Mouse (Mus musculus) intestine, embryonic 16.5 days (tissue): ENCODE measurements around the gene Coro1b. TPM values are rescaled to one million over a fixed set of nuclear protein-coding genes. Genes with fewer than 3 reads are reported as not detected.

Experiments used
- ATAC-seq: fragments of 200-750 bp; cut with Nextera tagmentation; 2 replicates; pipeline ENCODE4 v1.8.0; 2017; ENCODE audit warnings: moderate TSS enrichment, moderate library complexity
- H3K27ac ChIP-seq: fragments of 300-500 bp; sonication (generic); 2 replicates; pipeline ENCODE4 v1.5.1; 2014; ENCODE audit warnings: mild to moderate bottlenecking, low read length
- H3K27me3 ChIP-seq: fragments of 300-500 bp; sonication (generic); replicated peaks from 2 replicates; pipeline ENCODE4 v1.6.1; 2014; ENCODE audit warnings: low read length, control low read depth, mixed read lengths; ENCODE audit not compliant: control insufficient read depth, insufficient read depth
- H3K36me3 ChIP-seq: fragments of 300-500 bp; sonication (generic); 2 replicates; pipeline ENCODE4 v1.6.1; 2014; ENCODE audit warnings: low read length, control low read depth; ENCODE audit not compliant: control insufficient read depth, insufficient read depth
- H3K4me1 ChIP-seq: fragments of 300-500 bp; sonication (generic); 2 replicates; pipeline ENCODE4 v1.6.1; 2014; ENCODE audit warnings: low read length, control low read depth, mixed read lengths; ENCODE audit not compliant: control insufficient read depth, insufficient read depth
- H3K4me2 ChIP-seq: fragments of 300-500 bp; sonication (generic); 2 replicates; pipeline ENCODE4 v1.6.1; 2014; ENCODE audit warnings: low read depth, low read length, control low read depth
- H3K4me3 ChIP-seq: fragments of 300-500 bp; sonication (generic); 2 replicates; pipeline ENCODE4 v1.5.1; 2014; ENCODE audit warnings: mild to moderate bottlenecking, low read length
- H3K9ac ChIP-seq: fragments of 300-500 bp; sonication (generic); 2 replicates; pipeline ENCODE4 v1.6.1; 2014; ENCODE audit warnings: low read depth, low read length
- H3K9me3 ChIP-seq: fragments of 300-500 bp; sonication (generic); 2 replicates; pipeline ENCODE4 v1.6.1; 2016; ENCODE audit warnings: low read length, control low read depth; ENCODE audit not compliant: control insufficient read depth
- WGBS: fragments of 180-500 bp; shearing (Covaris S2); extraction: QIAGEN DNeasy Blood & Tissue Kit; methylation state at CpG from one replicate; pipeline ENCODE4 v1.1.7; 2014; 5-methylcytosine and 5-hydroxymethylcytosine counted together
- polyA plus RNA-seq: library from polyadenylated mRNA; unstranded; fragments of >200 nt; fragmentation: Nextera tagmentation; extraction: Ambion mirVana; gene quantifications from 2 replicates; pipeline ENCODE4 v1.2.1, GENCODE M21; 2015

Gene Coro1b
- polyA plus RNA-seq, 1 experiment from 2014 or later = 264 TPM

DNA sequence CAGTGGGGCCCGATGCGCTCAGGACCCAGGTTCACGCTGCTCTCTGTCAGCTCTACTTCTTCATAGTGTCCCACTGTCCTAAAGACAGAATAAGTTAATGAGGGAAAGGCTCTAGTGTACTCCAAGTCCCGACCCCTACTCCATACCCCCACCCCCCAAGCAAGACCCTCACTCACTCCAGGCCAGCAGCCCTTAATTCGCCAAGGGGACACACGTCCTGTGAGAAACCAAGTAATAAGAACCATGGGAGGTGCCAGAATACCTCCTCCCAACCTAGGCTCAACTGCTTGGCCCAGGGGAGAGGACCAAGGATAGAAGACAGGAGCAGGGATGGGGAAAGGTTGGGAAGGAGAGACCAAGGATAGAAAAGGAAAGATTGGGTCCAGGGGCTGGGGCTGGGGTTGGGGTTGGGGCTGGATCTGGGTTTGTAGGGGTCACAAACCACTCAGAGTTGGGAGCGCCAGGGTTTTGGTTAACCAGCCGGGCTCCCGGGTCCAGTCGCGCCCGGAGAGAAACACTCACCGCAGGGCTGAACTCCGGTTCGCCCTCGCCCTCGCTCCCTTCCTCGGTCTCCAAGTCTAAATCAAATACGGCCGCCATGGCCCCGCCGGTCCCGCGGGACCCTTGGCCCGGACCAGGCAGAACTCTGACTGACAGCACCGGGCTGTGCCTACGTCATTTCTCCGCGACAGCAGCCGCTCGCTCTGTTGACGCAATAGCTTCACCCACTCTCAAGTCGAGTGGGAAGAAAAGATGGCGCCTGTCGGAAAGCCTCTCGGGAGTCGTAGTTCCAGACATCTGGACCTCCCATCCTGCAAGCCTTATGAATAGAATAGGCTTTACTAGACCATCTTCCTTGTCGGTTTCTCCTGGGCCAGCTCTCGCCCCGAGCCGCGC lies 14.5 kb downstream of the Coro1b start, which contains the start of gene Rps6kb2:
Gene Rps6kb2, minus strand, starts transcription at position 709 of the 897 bp plus-strand sequence.
- Histone ChIP-seq H3K4me3 (peak within 1 kb of the TSS; percentile 76), H3K4me1 (peaks cover 12% of the 10 kb centered on the region), H3K9ac (peak within 1 kb of the TSS; percentile 85), H3K27me3 (no peaks in the 10 kb centered on the region), H3K36me3 (peaks cover 7% of the 10 kb centered on the region; the same call in 1 of the 2 replicates), H3K27ac (peak within 1 kb of the TSS; percentile 34), H3K9me3 (no peaks in the 10 kb centered on the region), H3K4me2 (peak within 1 kb of the TSS; percentile 95)
- ATAC-seq = peak; percentile 84
- 7% methylated on average over 42 of the region's 42 CpGs for WGBS

DNA sequence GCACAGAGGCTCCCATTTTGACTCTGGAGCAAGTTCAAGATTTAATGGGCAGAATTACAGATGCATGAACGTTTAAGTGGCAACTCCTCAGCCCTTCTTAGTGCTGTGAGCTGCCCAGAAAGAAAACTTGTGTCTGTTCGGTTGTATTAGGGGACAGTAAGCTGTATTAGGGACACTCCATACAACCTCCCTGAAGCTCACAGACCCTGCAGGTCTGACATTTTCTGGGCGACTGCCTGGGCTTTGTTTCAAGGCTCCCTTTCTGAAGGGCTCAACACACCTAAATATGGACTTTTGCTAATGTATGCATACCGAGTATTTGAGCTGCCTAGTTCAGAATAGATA lies 15.1 kb downstream of the Coro1b start:
- H3K4me2 ChIP-seq = peak overlapping the region; percentile 49
- H3K36me3 ChIP-seq = peaks cover 7% of the 10 kb centered on the region; the same call in 1 of the 2 replicates
- peak; percentile 35; the same call in 1 of the 2 replicates for ATAC-seq
- H3K4me1 ChIP-seq = peaks cover 12% of the 10 kb centered on the region
- H3K9me3 ChIP-seq = no peaks in the 10 kb centered on the region
- WGBS = 31% methylated on average over 4 of the region's 4 CpGs
- peak overlapping the region; percentile 34 for H3K27ac ChIP-seq
- H3K4me3 ChIP-seq = peak overlapping the region; percentile 76
- peak overlapping the region; percentile 85 for H3K9ac ChIP-seq
- no peaks in the 10 kb centered on the region for H3K27me3 ChIP-seq

DNA sequence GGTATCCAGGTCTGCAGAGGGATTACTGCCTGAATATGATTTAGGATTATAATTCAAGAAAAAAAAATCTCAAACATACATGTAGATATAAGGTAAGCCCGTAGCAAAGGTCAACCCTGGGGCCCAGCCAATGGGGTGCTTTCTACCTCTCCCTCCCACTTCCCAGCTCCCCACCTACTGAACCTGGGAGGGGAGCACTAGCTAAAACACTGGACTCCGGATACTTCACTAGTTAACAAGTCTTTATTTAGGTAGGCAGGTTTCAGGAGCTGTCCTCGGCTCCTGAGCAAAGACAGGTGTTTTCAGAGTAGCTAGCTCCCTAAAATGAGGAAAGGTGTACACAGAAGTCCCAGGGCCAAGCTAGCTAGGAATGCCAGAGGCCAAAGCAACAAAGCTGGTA lies 15.7 kb downstream of the Coro1b start:
- Histone ChIP-seq H3K9me3 (no peaks in the 10 kb centered on the region), H3K36me3 (peaks cover 6% of the 10 kb centered on the region; the same call in 1 of the 2 replicates), H3K27ac (no peak overlapping the region), H3K4me2 (no peak overlapping the region), H3K4me3 (no peak overlapping the region), H3K27me3 (no peaks in the 10 kb centered on the region), H3K4me1 (peaks cover 12% of the 10 kb centered on the region), H3K9ac (0 out of 2 replicates have a peak overlapping the region, but pooled peaks have one; percentile 8)
- no peak for ATAC-seq
- WGBS = 71% methylated on average over 3 of the region's 3 CpGs

DNA sequence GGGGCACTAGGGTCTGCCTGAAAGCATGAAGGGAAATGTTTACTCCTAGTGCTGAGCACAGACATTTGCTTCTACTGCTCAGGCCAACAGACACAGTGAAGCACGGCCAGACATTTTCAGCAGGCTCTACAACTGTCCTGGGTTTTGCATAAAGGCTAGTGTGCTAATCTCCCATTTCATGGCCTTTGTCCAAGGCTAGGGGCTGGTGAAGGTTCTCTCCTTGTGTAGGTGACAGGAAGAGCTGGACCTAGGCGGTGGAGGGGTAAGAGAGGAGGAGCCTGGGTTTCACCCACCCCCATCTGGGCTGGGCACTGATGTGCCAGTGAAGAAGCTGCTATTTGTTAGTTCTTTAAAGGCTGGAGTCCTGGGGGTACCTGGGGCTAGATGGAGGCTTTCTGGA lies 16.3 kb downstream of the Coro1b start:
- Histone ChIP-seq H3K9ac (no peak overlapping the region), H3K27ac (no peak overlapping the region), H3K4me3 (no peak overlapping the region), H3K36me3 (no peaks in the 10 kb centered on the region; the same call in 1 of the 2 replicates), H3K4me1 (peaks cover 12% of the 10 kb centered on the region), H3K27me3 (no peaks in the 10 kb centered on the region), H3K4me2 (no peak overlapping the region), H3K9me3 (no peaks in the 10 kb centered on the region)
- 72% methylated on average over 2 of the region's 2 CpGs for WGBS
- no peak for ATAC-seq

DNA sequence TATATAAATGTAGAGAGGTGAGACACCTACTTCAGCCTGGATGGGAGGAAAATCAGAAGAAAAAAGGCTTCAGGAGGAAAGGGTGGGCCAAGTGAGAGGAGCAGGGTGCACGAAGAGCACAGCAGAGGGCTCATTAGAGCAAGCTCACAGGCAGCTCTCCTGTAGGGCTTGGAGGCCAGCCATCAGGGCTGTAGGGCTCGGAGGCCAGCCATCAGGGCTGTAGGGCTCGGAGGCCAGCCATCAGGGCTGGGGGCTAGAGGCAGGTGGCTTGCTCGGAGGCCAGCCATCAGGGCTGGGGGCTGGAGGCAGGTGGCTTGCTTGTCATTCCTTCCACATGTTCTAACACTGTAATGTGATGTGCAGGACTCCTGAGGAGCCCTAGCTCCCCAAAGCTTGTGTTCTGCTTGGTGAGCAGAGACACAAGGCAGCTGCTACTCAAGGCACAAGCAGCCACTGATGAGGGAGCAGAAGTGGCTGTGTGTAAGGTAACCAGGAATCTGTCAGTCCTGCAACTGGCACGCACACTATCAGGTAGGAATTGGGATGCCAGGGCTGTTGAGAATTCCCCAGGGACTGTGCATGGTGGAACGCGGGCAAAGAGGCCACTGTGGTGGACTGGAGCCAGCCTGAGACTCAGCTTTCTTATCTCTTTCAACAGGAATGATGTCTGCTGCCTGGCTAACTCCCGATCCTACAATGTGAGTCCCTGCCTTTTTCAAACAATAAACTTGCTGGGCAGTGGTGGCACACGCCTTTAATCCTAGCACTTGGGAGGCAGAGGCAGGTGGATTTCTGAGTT lies 18.5 kb downstream of the Coro1b start:
- Histone ChIP-seq H3K36me3 (no peaks in the 10 kb centered on the region), H3K9me3 (no peaks in the 10 kb centered on the region), H3K27me3 (no peaks in the 10 kb centered on the region), H3K4me3 (no peak overlapping the region), H3K4me1 (peaks cover 21% of the 10 kb centered on the region), H3K9ac (no peak overlapping the region), H3K27ac (no peak overlapping the region), H3K4me2 (no peak overlapping the region)
- no peak for ATAC-seq
- 78% methylated on average over 9 of the region's 9 CpGs for WGBS

DNA sequence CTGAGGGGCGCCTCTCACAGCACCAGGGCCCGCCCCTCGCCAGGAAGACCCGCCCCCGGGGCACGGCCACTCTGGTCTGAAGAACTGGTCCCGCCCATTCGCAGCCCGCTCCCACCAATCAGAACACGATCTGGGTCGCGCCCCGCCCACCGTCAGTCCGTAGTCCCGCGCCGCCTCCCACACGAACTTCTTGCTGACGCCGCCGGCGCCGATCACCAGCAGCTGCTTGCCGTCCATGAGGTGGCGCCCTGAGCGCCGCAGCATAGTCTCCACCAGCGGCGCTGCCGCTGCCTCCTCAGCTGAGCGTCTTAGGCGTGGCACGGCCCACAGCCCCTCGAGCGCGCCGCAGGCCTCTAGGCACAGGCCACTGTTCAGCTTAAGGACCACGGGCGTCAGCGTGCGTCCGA lies 21.0 kb downstream of the Coro1b start:
- Histone ChIP-seq H3K4me2 (peak overlapping the region; percentile 65), H3K9me3 (no peaks in the 10 kb centered on the region), H3K4me1 (peaks cover 9% of the 10 kb centered on the region), H3K27me3 (no peaks in the 10 kb centered on the region), H3K4me3 (peak overlapping the region; percentile 54), H3K9ac (peak overlapping the region; percentile 82), H3K36me3 (no peaks in the 10 kb centered on the region), H3K27ac (peak overlapping the region; percentile 83)
- under 1% methylated on average over 43 of the region's 43 CpGs for WGBS
- ATAC-seq = peak; percentile 97

DNA sequence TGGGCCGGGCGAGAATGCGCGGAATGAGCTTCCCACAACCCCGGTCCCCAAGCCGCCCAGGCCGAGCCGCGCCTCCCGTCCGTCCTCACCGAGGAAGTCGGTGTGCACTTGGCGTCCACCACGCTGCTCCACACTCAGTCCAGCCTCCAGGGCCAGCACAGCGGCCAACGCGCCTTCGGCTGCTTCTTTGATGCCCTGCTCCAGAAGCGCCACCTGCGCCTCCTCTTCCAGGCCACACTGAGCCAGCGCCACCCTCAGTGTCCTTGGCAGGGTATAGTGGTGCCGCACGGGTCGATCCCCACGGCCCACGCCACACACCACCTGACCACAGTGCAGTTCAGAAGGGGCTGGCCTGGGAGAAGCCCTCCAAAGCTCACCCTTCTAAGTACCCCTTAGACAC lies 21.4 kb downstream of the Coro1b start:
- peak overlapping the region; percentile 82 for H3K9ac ChIP-seq
- H3K4me3 ChIP-seq = peak overlapping the region; percentile 54
- peaks cover 9% of the 10 kb centered on the region for H3K4me1 ChIP-seq
- H3K27me3 ChIP-seq = no peaks in the 10 kb centered on the region
- no peaks in the 10 kb centered on the region for H3K36me3 ChIP-seq
- WGBS = 2% methylated on average over 27 of the region's 27 CpGs
- H3K27ac ChIP-seq = peak overlapping the region; percentile 83
- ATAC-seq = peak; percentile 68
- H3K9me3 ChIP-seq = no peaks in the 10 kb centered on the region
- peak overlapping the region; percentile 65 for H3K4me2 ChIP-seq

DNA sequence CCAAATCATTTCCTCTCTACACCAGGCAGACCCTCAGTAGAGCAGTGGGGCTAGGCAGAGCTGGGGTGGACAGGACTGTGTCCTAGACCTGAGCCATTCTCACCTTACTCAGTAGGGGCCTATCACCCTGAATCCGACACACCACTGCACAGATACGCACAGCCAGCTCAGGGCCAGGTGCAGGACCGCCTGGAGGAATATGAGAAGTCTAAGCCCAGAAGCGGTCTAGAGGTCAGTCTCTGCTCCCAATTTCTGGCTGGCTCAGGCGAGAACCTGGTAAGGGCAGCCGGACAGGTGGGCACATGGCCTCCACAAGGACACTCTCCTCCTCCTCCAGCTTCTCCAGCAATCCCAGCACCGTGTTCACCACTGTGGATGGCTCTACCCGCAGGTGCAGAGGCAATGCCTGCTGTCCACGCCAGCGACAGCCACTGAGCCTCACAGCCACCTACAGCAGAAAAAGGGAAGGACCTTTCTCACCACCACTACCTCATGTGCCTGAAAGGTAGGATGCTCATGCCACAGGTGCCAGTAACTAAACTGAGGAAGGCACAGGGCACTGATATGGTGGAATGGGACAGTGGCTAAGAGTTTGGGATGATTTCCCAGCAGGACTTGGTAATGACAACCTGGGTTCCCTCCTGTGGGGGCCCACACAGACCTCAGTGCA lies 22.4 kb downstream of the Coro1b start:
- H3K9me3 ChIP-seq = no peaks in the 10 kb centered on the region

More for the DNA sequence above, 22.4 kb downstream of the Coro1b start:
- Histone ChIP-seq H3K27ac (no peak overlapping the region), H3K36me3 (no peaks in the 10 kb centered on the region), H3K4me3 (no peak overlapping the region), H3K4me2 (no peak overlapping the region), H3K9ac (0 out of 2 replicates have a peak overlapping the region, but pooled peaks have one; percentile 22), H3K27me3 (no peaks in the 10 kb centered on the region), H3K4me1 (peaks cover 19% of the 10 kb centered on the region)
- no peak for ATAC-seq
- 91% methylated on average over 10 of the region's 10 CpGs for WGBS
